Mouse (Mus musculus) adrenal gland, adult 18-20 months (tissue): ENCODE measurements around the gene Fam117b. TPM values are rescaled to one million over a fixed set of nuclear protein-coding genes. Genes with fewer than 3 reads are reported as not detected.
A peak's percentile ranks its signal among the peaks of the same experiment; 100 is the strongest.

Experiments
- DNase-seq, 2 experiments: peaks; one replicate each; pipeline ENCODE4 v3.0.0; 2021 to 2022; ENCODE audit warnings: low spot score in 2 of 2
- long read RNA-seq, 2 experiments: library from polyadenylated mRNA; stranded (forward); transcript quantifications; one replicate each; pipeline ENCODE4 v2.0.0; 2021
- total RNA-seq, 2 experiments: library from RNA; stranded (reverse); gene quantifications; 1 replicate in 1 of 2; 2 replicates in 1 of 2; pipeline ENCODE4 v1.2.3; 2021

Fam117b gene
- 10 to 100 TPM; 37.0 to 48.0 TPM for total RNA-seq
- long read RNA-seq, experiment 1, full-length matches to known transcripts = 27 of 31 reads
- long read RNA-seq, experiment 1, partial matches to known transcripts = 2 of 31 reads
- long read RNA-seq, experiment 1, other reads (novel, unspliced or antisense) = 2 of 31 reads
- long read RNA-seq, experiment 2, full-length matches to known transcripts = 27 of 46 reads
- long read RNA-seq, experiment 2, partial matches to known transcripts = 6 of 46 reads
- long read RNA-seq, experiment 2, other reads (novel, unspliced or antisense) = 13 of 46 reads

- DNase-seq = peak; percentile 96 to 97
Observed at GRCm38 (mm10) chr1:59912413-59913157, at the start of gene Fam117b. TSS of gene Fam117b (plus strand) at chr1:59913006.

GRCm38 (mm10) chr1:59868041-59868440, 44.8 kb upstream of the Fam117b start:
- DNase-seq = no peak

- no peak for DNase-seq
Observed at GRCm38 (mm10) chr1:59874023-59874422, 38.8 kb upstream of the Fam117b start.

- DNase-seq = no peak
Observed at GRCm38 (mm10) chr1:59878098-59878497, 34.7 kb upstream of the Fam117b start.

GRCm38 (mm10) chr1:59883349-59884134, 29.3 kb upstream of the Fam117b start:
- peak; percentile 77 to 89 for DNase-seq

- no peak for DNase-seq
Observed at GRCm38 (mm10) chr1:59886899-59887298, 25.9 kb upstream of the Fam117b start.

- no peak for DNase-seq
Observed at GRCm38 (mm10) chr1:59888018-59888417, 24.8 kb upstream of the Fam117b start.

- DNase-seq = no peak
Observed at GRCm38 (mm10) chr1:59891185-59891584, 21.6 kb upstream of the Fam117b start.

GRCm38 (mm10) chr1:59892777-59893176, 20.0 kb upstream of the Fam117b start:
- DNase-seq = no peak

- DNase-seq = no peak
Observed at GRCm38 (mm10) chr1:59894025-59894424, 18.8 kb upstream of the Fam117b start.

- peak in 1 of 2 experiments; percentile 53 for DNase-seq
Observed at GRCm38 (mm10) chr1:59895456-59895855, 17.4 kb upstream of the Fam117b start.

- no peak for DNase-seq
Observed at GRCm38 (mm10) chr1:59897147-59897798, 15.5 kb upstream of the Fam117b start.

- no peak for DNase-seq
Observed at GRCm38 (mm10) chr1:59899679-59900078, 13.1 kb upstream of the Fam117b start.

- no peak for DNase-seq
Observed at GRCm38 (mm10) chr1:59901082-59901876, 11.5 kb upstream of the Fam117b start.

GRCm38 (mm10) chr1:59902634-59903033, 10.2 kb upstream of the Fam117b start:
- no peak for DNase-seq

GRCm38 (mm10) chr1:59904630-59905295, 8.0 kb upstream of the Fam117b start:
- DNase-seq = no peak

- no peak for DNase-seq
Observed at GRCm38 (mm10) chr1:59905916-59906315, 6.9 kb upstream of the Fam117b start.

GRCm38 (mm10) chr1:59906819-59907521, 5.8 kb upstream of the Fam117b start:
- DNase-seq = no peak

- DNase-seq = no peak
Observed at GRCm38 (mm10) chr1:59907700-59908099, 5.1 kb upstream of the Fam117b start.
